Mouse (Mus musculus): ENCODE data around the gene Ica1l. TPM values are rescaled to one million over a fixed set of nuclear protein-coding genes. Genes with fewer than 3 reads are reported as not detected.

Gene Ica1l
- polyA plus RNA-seq, 1 experiment from 2014 or later, result 11.5 TPM

- ATAC-seq (ENCODE audit: low FRiP score), result no peak
- H3K27ac ChIP-seq, result no peak overlapping the region
- no peak overlapping the region for H3K4me2 ChIP-seq (replicated peaks)
- peaks cover 3% of the 10 kb centered on the region; the same call in 1 of the 2 replicates for H3K36me3 ChIP-seq
- H3K4me1 ChIP-seq, result peaks cover 8% of the 10 kb centered on the region
- H3K9me3 ChIP-seq (replicated peaks), result no peaks in the 10 kb centered on the region
- H3K27me3 ChIP-seq, result no peaks in the 10 kb centered on the region
- H3K4me3 ChIP-seq, result no peak overlapping the region
- no peak overlapping the region for H3K9ac ChIP-seq
- WGBS, result 98% methylated on average over 4 of the region's 4 CpGs
Measured at GRCm38 (mm10) chr1:59947509-59947908, 95.5 kb downstream of the Ica1l start.

DNA sequence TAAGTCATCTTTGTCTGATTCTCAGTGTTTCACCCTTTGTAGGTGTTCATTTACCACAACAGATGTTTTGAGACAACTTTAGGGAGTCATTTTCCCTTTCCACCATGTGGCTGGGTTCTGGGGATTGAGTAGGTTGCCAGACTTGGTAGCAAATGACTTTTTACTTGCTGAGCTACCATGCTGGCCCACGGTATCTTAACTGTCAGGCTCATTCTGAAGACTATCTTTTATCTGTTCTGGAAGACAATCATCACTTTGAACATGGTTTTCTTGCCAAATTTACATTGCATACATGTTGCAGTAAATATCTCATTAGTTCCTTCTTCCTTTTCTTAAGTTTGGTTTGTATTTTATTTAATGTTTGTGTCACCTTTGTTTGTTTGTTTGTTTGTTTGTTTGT is 97.0 kb downstream of the Ica1l start:
- WGBS, result 89% methylated on average over 1 of the region's 1 CpGs
- Histone ChIP-seq H3K36me3 (peaks cover 3% of the 10 kb centered on the region; the same call in 1 of the 2 replicates), H3K9ac (no peak overlapping the region), H3K27me3 (no peaks in the 10 kb centered on the region), H3K4me1 (peaks cover 8% of the 10 kb centered on the region), H3K4me2 (replicated peaks) (no peak overlapping the region), H3K4me3 (no peak overlapping the region), H3K27ac (no peak overlapping the region), H3K9me3 (replicated peaks) (no peaks in the 10 kb centered on the region)
- ATAC-seq (ENCODE audit: low FRiP score), result no peak

DNA sequence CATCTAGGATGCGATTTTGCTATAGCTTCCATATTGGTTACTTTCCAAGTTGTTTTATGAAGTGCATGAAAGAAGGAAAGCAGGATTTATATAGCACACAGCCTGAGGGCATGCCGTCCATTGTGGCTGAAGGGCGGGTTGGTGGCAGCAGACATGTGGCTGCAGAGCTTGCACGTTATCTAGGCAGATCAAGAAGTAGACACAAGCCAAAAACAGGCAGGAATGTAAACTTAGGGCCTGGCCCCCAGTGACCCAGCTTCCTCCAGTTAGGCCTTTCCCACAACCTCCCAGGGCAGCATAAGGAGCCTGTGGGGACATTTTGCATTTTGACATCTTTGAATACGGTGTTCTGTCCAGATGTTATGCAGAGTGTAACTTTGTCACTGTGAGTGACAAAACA is 99.2 kb downstream of the Ica1l start:
- no peak overlapping the region for H3K27ac ChIP-seq
- H3K36me3 ChIP-seq, result no peaks in the 10 kb centered on the region
- no peaks in the 10 kb centered on the region for H3K27me3 ChIP-seq
- H3K9me3 ChIP-seq (replicated peaks), result no peaks in the 10 kb centered on the region
- peaks cover 8% of the 10 kb centered on the region for H3K4me1 ChIP-seq
- H3K4me2 ChIP-seq (replicated peaks), result no peak overlapping the region
- H3K4me3 ChIP-seq, result no peak overlapping the region
- no peak for ATAC-seq (ENCODE audit: low FRiP score)
- H3K9ac ChIP-seq, result no peak overlapping the region
- WGBS, result 53% methylated on average over 5 of the region's 5 CpGs

- Histone ChIP-seq H3K4me2 (replicated peaks) (no peak overlapping the region), H3K4me1 (peaks cover 8% of the 10 kb centered on the region), H3K27ac (no peak overlapping the region), H3K27me3 (no peaks in the 10 kb centered on the region), H3K36me3 (no peaks in the 10 kb centered on the region), H3K4me3 (no peak overlapping the region), H3K9me3 (replicated peaks) (no peaks in the 10 kb centered on the region), H3K9ac (no peak overlapping the region)
- 83% methylated on average over 6 of the region's 6 CpGs for WGBS
- ATAC-seq (ENCODE audit: low FRiP score), result no peak
Measured at GRCm38 (mm10) chr1:59942057-59942790, 100.8 kb downstream of the Ica1l start.

GRCm38 (mm10) chr1:59941063-59941462 is 101.9 kb downstream of the Ica1l start:
- 89% methylated on average over 1 of the region's 1 CpGs for WGBS
- Histone ChIP-seq H3K36me3 (no peaks in the 10 kb centered on the region), H3K4me1 (peaks cover 8% of the 10 kb centered on the region), H3K4me3 (no peak overlapping the region), H3K4me2 (replicated peaks) (no peak overlapping the region), H3K9me3 (replicated peaks) (no peaks in the 10 kb centered on the region), H3K27me3 (no peaks in the 10 kb centered on the region), H3K27ac (no peak overlapping the region), H3K9ac (no peak overlapping the region)
- ATAC-seq (ENCODE audit: low FRiP score), result no peak

DNA sequence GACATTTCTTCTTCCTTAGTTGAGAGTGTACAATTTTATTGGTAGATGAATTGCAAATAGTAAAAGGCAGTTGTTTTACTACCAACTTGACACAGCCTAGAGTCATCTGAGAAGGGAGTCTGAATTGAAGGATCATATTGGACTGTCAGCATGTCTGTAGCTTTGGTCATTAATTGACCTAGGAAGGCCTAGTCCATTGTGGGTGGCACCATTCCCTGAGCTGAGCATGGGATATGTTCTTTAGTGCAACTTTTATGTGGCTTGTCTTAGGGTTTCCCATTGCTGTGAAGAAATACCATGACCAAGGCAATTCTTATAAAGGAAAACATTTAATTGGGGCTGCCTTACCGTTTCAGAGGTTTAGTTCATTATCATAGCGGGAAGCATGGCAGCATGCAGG is 110.0 kb downstream of the Ica1l start:
- Histone ChIP-seq H3K9me3 (replicated peaks) (no peaks in the 10 kb centered on the region), H3K4me3 (no peak overlapping the region), H3K27ac (no peak overlapping the region), H3K4me2 (replicated peaks) (no peak overlapping the region), H3K4me1 (no peaks in the 10 kb centered on the region), H3K9ac (no peak overlapping the region), H3K27me3 (no peaks in the 10 kb centered on the region), H3K36me3 (no peaks in the 10 kb centered on the region)
- ATAC-seq (ENCODE audit: low FRiP score), result no peak
- 87% methylated on average over 2 of the region's 2 CpGs for WGBS

Other genes starting within 250 kb of the Ica1l start
- gene Fam117b, start 130.2 kb downstream of the Ica1l start, polyA plus RNA-seq (2016; fragmentation: Nextera tagmentation; extraction: Ambion mirVana), result 34.5 and 38.0 TPM in 2 replicates
- 7.3 and 8.0 TPM in 2 replicates for gene Carf, start 55.1 kb upstream of the Ica1l start, polyA plus RNA-seq (2016; fragmentation: Nextera tagmentation; extraction: Ambion mirVana)
- gene Wdr12, start 55.5 kb upstream of the Ica1l start, polyA plus RNA-seq (2016; fragmentation: Nextera tagmentation; extraction: Ambion mirVana), result 38.3 and 46.1 TPM in 2 replicates
- gene Nbeal1, start 137.4 kb upstream of the Ica1l start, polyA plus RNA-seq (2016; fragmentation: Nextera tagmentation; extraction: Ambion mirVana), result 13.8 and 15.4 TPM in 2 replicates

All from hindbrain, embryonic 12.5 days (tissue).